Mouse (Mus musculus) thymus, postnatal 0 days (tissue): ENCODE measurements around the gene 4930523C07Rik. TPM values are rescaled to one million over a fixed set of nuclear protein-coding genes. Genes with fewer than 3 reads are reported as not detected.

Experiments used
- DNase-seq: peaks from one replicate; pipeline ENCODE4 v3.0.0-alpha.2; 2015; ENCODE audit warnings: low spot score
- polyA plus RNA-seq: library from polyadenylated mRNA; unstranded; fragments of >200 nt; fragmentation: Nextera tagmentation; extraction: Ambion mirVana; gene quantifications from 2 replicates; pipeline ENCODE4 v1.2.1, GENCODE M21; 2015

Gene 4930523C07Rik
- 87.9 and 98.6 TPM in 2 replicates for polyA plus RNA-seq

DNA sequence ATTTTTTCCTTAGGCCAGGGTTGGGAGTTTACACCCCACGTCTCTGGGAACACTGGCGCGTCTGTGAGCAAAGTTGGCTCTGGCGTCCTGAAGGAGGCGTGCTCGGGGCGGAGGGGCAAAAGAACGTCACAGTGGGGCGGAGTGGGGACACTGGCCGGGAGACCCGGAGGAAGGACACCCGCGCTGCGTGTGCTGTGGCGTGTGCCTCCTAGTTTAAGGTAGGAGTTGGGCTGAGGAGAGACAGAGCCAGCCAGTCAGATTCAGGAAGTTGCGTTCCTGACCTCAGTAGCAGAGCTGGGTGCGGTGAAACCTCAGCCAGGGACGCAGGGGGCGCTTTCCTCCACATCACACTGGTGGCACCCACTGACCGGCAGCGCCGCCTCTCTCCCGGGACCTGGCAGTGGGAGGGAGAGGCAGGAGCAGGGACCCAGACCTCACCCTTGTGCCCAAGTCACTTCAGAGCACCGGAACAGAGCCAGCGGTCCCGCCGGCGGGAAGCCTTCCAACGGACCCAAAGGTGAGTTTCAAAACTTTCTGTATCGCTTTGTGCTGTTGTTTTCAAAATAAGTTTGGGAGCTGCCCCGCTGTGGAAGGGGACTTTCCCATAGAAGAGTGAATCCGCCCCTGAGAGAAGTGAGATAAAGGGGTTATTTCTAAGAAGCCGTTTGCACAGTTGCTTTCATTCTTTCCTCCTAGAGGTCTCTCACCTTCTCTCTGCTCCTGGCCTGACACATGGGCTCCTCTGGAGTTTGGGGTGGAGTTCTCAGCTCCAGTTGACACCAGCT is at the start of gene 4930523C07Rik:
Gene 4930523C07Rik (plus strand): TSS at position 146 of the 785 bp plus-strand sequence.
- peak; percentile 74 for DNase-seq

DNA sequence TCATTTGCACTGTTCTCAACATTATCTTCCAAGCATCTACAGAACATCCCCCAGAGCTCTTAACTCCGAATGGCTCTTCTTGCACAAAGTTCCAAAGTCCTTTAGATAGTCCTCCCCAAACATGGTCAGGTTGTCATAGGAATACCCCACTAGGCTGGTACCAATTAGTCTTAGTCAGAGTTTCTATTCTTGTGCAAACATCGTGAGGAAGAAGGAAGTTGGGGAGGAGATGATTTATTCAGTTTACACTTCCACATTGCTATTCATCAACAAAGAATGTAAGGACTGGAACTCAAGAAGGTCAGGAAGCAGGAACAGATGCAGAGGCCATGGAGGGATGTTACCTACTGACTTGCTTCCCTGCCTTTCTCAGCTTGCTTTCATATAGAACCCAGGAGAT is 46.9 kb upstream of the 4930523C07Rik start:
- DNase-seq = no peak

DNA sequence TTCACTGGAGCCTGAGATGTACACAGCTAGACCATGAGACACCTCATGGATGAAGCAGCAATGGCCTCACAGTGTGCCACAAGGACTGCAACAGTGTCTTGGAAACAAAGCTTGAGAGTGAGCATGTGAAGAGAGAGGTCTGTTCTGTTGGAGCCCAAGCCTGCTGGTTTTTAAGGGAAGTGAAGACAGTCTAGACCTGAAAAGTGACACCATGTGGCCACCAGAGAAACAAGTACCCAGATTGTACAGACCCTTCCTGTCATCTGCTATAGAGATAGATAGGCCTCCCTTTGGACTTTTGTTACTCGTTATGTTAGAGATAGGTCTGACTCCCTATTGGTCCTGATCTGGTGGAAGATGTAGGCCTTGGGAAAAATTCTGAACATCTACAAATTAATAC is 45.8 kb upstream of the 4930523C07Rik start:
- no peak for DNase-seq

DNA sequence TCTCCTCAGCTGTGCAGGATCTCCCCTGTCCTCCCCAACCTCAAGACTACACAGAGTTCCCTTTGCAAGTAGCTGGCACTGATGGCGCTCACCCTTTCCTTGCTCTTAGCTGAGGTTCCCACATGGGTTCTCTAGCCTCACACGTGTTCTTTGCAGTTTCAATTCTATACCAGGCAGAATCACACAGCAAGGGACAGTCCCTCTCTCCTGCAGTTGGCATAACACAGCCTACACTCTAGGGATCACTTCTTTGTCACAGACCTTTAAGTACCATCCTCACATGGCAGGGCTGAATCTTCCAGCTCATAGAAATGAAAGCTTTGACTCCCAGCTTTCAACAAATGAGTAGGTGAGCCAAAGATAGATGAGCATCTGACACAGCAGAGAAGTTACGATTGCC is 45.0 kb upstream of the 4930523C07Rik start:
- DNase-seq = no peak

DNA sequence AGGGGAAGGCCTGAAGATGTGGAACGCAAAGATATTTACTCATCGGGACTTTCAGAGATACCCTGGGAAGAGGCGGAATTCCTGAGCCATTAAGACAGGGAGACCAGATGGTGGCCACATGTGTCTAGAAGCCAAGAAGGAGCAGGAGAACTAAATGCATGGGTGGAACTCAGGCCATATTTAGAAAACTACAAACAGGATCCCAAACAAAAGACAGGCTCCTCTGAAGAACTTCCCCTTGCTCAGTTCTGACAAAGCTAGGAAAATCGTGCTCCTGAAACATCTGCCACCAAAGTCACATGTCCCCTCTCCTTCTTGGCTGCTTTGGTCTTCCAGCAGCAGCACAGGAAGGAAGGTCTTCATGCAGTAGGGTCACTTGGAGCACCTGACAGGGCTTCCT is 38.9 kb upstream of the 4930523C07Rik start:
- DNase-seq = no peak

DNA sequence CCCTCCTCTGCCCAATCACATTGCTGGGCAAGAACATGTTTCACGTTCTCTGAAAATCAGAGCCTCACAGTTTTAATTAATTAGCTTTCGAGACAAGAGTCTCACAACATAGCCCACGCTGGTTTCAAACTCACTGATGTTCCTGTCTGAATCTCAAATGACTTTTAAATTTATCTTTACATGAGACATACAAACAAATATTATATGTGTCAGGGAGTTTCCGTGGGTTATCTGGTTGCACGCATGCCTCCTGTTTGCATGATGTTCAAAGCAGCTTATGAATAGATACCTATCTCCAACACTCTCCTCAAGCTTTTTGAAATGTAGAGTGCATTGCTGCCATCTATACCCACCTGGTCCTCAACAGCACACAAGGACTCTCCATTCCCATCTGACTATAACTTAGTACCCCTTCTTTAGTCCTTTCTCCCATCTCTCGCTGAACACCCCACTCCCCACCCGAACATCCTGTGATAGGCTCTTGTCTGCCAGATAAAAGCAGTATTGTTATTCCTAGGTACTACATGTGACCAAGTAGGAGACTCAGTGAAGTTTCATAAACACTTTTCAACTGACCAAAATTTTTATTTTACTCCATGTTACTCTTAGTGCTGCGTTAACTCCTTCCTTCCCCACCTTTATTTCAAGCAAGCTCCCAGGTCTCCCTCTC is 37.1 kb upstream of the 4930523C07Rik start:
- DNase-seq = no peak

DNA sequence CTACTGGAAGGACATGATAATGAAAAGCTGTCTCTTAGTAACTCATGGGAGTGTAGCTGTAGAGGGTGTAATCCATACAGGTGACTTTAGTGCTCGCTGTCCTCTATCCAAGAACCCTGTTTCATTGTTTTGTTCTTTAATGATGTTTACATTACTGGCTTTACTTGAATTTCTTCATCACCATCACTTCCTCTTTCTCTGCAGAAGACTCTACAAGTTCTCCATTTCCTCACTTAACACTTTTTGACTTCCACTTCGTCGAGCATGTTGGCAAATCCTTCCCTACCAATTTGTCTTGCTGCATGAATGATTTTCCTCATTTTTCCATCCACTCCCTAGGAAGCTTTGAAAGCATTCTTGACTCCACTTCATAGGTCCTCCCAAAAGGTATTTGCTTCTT is 31.1 kb upstream of the 4930523C07Rik start:
- no peak for DNase-seq

DNA sequence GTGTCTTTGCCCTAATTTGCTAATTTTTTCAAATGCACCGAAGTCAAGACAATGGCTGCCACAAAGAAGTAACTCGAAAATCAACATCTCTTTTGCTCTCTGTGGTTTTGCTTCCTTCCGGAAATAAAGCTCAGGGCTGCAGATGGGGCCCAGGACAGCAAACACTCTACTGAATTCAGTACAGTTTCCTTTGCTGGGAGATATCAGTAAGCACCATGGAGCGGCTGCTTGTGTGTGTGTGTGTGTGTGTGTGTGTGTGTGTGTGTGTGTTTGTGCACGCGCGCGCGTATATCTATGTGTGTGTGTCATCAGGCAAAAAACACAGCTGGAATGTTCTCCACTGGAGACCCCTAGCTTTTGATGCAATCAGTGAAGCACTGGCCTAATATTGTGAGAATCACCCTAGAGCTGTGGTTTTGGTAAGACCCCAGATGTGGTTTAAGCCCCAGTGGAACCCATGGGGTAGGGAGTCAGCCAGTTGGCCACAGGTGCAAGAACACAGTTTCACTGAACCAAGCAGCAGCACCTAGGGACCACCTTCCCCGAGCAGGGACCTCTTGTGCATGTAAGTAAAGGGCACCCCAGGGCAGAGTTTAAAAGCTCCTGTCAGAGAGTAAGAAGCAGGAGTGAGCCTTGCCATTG is 19.7 kb upstream of the 4930523C07Rik start:
- DNase-seq = peak; percentile 85

DNA sequence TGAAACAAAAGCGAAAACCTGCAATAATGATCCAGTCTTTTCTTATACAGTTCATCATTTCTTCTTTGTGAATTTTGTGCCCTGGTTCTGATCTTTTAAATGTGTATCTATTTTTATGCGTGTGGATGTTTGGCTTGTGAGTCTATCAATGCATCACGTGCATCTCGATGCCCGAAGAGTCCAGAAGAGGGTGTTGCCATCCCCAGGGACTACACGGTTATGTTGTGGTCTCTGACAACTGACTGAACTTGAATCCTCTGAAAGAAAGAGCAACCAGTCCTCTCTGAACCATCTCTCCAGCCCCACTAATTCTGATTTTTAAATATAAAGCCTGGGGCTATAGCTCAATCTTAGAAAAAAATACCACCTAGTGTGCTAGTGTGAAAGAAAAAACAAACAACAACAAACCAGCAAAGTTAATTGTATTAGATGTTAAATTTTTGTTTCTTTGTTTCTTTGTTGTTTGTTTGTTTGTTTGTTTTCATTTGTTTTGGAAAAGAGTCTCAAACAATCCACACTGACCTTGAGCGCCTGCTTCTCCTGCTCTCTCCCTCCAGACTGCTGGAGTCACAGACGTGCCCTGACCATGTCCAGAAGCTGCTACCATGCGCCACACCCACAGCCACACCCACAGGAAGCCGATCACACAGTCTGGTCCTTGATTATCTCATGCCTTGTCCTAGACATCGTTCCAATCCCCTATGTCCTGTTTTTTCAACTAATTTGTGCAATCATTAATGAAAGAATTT is 18.9 kb upstream of the 4930523C07Rik start:
- peak; percentile 24 for DNase-seq

DNA sequence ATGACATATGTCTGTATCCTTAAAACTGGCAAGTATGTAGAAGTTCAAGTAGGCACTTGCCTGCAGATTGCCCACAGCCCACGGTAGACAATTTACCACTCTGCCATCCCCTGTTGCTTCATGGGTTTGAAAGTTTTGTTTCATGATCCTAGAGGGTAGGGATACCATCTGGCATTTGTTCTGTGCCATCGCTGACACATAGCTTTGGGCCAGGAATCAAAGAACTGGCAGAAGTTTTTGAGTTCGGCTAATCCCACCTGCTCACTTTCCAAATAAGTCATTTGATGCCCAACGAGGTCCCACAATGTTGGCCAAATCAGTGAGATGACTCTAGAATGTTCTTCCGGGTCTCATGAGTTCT is 18.3 kb upstream of the 4930523C07Rik start:
- DNase-seq = no peak

DNA sequence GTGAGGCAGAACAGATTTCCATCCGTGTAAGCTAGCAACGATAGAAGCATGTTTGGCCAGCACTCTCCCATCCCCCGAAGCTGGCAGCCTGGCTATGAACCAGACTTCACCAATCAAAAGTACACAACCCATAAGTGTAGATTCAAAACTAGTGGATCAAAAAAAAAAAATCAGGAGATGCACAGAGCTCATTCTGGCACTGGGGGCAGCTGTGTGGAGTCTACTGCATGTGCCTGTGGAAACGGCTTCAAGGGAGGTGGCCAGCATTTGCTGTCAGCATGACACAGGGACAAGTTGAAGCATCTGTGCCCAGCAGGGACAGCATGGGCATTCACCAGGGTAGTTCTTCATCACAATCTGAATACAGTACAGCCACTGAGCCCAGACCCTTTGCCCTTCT is 16.2 kb upstream of the 4930523C07Rik start:
- no peak for DNase-seq

DNA sequence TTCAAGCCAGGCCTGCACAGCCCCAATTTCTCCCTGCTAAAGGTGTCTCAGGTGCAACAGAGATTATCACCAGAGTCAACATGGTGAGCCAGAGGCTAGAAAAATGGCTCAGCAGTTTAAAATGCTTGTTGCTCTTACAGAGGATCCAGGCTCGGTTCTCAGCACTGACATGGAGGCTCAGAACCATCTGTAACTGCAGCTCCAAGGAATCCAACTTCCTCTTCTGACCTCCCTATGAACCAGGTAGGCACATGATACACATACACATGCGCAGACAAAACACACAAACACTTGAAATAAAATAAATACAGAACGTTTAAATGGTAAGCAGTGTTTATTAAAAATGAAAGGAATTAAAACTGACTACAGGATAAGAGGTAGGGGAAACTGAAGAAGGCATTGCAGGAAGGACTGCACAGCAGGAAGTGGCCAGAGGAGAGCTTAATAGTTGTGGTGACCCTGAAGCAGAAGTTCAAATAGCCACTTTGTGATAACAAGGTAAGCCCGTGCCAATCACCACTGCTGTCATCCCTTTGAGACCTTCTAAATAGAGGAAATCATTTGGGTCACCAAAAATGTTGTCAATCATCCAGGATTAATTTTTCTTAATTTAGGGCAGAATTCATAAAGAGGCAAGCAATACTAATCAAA is 10.1 kb upstream of the 4930523C07Rik start:
- no peak for DNase-seq

DNA sequence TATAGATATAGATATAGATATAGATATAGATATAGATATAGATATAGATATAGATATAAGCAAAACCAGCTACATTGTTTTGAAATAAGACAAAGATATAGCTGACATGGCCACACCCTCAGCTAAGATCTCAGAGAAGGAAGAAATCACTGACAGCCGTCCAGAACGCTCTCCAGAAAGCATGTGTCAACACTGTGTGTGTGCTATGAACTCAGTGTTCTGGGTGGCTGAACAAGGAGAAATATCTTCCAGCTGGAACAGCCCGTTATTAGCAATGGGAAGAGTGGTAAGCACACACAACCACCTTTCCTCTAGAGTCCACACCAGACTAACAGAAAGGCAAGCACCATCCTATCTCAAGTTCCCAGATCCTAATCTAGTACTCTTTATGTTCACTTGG is 8.6 kb upstream of the 4930523C07Rik start:
- no peak for DNase-seq

DNA sequence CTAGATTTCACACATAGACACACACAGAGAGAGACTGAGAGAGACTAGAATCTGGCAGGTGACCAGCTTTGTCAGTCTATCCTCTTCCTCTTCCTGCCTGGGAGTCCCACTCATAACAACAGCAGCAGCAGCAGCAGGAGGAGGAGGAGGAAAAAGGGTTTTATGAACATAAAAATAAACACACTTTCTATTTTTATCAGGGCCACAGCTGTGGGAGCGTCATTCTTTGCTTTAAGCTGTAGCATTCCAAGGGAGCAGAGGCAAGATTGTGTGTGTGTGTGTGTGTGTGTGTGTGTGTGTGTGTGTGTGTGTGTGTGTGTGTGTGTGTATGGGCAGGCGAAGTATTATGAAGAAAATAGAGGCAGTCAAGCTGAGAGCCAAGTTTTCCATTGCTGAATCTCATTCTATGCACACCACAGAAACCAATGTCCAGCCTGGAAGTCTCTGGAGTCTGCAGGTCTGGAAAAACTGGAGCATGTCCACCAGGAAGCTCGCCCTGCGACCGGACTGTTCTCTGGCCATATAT is 7.1 kb upstream of the 4930523C07Rik start:
- peak; percentile 22 for DNase-seq

DNA sequence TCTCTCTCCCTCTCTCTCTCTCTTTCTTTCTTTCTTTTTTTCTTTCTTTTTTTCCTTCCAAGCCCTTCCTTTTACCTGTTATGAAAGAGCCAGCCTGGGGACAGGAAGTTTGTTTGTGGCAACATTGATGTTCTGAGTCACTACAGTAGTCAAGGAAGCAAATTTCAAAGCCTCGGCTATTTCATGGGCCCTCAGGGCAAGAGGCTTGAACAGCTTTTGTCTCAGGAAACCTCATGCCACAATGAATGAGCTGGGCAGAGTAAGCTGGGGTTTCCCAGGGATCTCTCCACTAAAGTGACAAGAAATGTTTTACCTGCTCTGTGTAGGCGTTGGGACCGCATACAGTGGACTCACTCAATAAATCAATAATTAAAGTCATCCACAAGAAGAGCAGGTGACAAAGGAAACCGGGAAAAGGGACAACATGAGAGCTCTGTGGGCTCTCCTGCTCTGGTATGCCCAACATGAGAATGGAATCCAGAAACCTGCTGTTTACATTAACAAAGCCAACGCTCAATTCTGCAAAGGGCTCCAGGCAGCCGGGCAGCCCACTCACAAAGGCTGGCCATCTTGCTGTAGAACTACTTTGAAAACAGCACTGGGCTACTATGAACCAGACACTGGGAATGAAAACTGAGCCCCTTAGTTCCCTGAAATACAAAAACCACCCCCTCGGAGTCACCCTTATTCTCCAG is 4.1 kb upstream of the 4930523C07Rik start:
- DNase-seq = peak; percentile 22

DNA sequence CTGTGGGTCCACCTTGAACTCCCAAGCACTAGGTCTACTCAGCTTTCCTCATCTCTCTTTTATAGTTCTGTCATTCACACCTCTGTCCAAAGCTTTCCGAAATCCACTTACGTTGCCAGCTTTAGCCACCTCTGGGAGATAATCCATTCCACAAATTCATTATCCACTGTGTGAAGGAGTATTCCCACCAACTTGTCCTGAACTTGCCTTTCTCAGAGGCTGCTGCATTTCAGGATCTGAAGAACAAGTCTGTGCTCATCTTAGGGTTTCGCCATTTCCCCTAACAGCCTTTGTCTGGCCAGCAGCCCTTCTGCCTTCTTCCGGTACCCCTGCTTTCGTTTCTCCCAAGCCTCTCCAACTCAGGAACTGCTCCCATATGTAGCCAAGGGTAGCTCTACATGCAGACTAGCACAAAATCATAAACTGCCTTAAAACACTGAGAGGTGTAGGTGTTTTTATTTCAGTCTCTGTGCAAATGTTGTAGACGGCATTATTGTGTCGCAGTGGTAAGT is 2.9 kb upstream of the 4930523C07Rik start:
- DNase-seq = no peak

DNA sequence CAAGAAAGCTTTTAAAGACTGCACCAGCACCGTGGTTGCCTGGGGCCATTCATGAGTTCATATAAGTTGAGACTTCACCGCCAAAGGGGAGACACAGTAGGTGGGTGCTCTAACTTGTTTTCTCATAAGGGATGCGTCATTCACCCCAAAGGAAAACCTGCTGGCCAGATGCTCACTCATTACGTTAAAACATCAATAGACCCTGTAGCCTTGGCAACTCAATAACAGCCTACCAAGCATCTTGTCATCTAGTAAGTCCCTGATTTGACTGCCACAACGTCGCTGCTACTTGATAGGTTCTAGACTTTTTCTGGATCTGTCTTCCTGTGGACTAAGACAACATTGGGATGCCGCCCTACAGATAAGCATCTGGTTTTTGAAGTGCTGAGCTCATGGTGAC is 1.8 kb upstream of the 4930523C07Rik start:
- DNase-seq = no peak

DNA sequence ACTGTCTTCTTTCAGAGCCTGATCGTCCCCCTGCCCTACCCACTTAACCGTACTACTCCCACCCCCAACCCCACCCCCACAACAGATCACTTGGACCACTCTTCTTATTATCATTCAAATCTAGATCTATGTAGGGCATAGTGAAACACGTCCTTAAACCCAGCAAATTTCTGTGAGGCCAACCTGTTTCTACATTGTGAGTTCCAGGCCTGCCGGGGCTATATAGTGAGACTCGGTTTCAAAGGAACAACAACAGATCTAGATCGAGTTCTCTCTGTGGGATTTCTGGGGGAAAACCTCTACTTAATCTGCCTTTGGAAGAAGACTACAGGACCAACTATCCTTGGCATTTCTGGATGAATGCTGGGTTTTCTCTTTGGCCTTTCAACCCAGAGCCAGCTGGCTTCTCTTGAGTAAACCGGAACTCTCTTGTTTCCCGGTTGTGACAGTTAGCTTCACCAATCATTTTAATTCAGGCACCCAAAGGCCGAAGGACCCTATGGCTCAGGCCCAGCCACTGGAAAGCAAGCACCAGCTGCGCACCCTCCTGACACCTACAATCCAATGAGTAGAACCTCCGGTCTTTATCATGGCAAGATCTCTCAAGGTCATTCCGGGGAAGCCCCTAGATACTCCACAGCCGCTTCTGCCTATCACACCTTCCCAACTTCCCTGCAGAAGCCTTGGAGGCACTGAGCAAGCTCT is 759 bp upstream of the 4930523C07Rik start:
- no peak for DNase-seq

DNA sequence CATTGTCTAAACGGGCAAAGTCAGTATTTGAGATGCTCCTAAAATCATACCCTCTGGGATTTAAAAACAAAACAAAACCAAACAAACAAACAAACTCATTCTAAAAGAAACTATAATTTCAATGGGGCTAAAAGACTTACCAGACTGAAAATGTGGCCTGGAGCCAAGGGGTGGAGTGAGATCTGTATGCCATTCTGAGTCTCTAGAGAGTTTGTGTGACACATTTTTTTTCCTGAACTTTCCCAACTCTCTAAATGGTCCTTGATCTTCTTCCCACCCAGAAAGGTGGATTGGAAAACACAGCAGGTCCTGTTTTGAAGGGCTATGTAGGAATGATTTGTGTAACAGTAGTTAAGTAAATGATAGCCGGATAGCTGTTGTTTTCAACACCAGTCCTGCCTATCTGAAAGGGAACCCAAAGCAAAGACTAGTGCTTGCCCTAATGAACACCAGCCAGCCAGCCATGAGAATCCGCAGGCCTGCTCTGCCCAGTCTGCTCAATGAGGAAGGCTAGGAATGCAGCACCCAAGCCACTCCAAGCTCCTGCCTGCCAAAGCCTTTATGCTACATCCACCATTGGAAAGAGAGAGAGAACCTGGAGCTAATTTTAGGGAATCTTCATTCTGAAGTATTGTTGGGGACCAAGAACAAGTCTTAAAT is 1.0 kb downstream of the 4930523C07Rik start:
- DNase-seq = no peak
